Mouse (Mus musculus) C2C12 (cell line): ENCODE measurements around the gene Phrf1.

Experiments used
- CTCF ChIP-seq: IDR thresholded peaks from one replicate; pipeline ENCODE4 v1.5.1; 2011; ENCODE audit not compliant: control insufficient read depth, insufficient read depth, insufficient read length
- FOSL1 ChIP-seq: IDR thresholded peaks from one replicate; pipeline ENCODE4 v1.8.0; 2011; ENCODE audit warnings: mild to moderate bottlenecking, low read length; ENCODE audit not compliant: poor library complexity, insufficient read depth, severe bottlenecking
- USF1 ChIP-seq: IDR thresholded peaks from one replicate; pipeline ENCODE4 v1.6.1; 2011; ENCODE audit warnings: low read depth, mild to moderate bottlenecking, control low read depth, moderate library complexity

- TF ChIP-seq CTCF (no peak), FOSL1 (no peak), USF1 (no peak)
These were observed 31.8 kb upstream of the Phrf1 start for GRCm38 (mm10) chr7:141196619-141197282.
